Comparison of ENCODE assay signal across 9 mouse cellular contexts in genomic region chr1:68046551-68046970, GRCm38 (mm10).
A peak's percentile ranks its signal among the peaks of the same experiment; 100 is the strongest.
DNase-seq lines count a peak whose midpoint lies in the region; ATAC-seq and TF ChIP-seq lines count a peak whose summit lies in the region.
"Had no signal": no experiment of that assay in that cellular context is flagged by ENCODE, and none has a peak within 500 bp of the region (broad histone marks: within the 10 kb centered on the region; RNA-seq: fewer than 3 reads in every experiment).

No protein-coding gene starts in this region.

- H3K27ac ChIP-seq in kidney, embryonic 16.5 days (ENCODE audit: low read length): no peak overlapping the region
- peak overlapping the region; percentile 57 for H3K27ac ChIP-seq in embryonic facial prominence, embryonic 10.5 days (replicated peaks)
- no peak overlapping the region for H3K27ac ChIP-seq in intestine, embryonic 15.5 days
- no peak overlapping the region for H3K27ac ChIP-seq in midbrain, postnatal 0 days (ENCODE audit: low read depth, low read length)

- H3K36me3 ChIP-seq in kidney, embryonic 16.5 days (ENCODE audit: insufficient read depth, low read length): no peaks in the 10 kb centered on the region
- H3K36me3 ChIP-seq in embryonic facial prominence, embryonic 10.5 days (replicated peaks): no peaks in the 10 kb centered on the region
- no peaks in the 10 kb centered on the region for H3K36me3 ChIP-seq in intestine, embryonic 15.5 days
- H3K36me3 ChIP-seq in midbrain, postnatal 0 days (ENCODE audit: insufficient read depth, low read length): no peaks in the 10 kb centered on the region

- no peaks in the 10 kb centered on the region for H3K27me3 ChIP-seq in kidney, embryonic 16.5 days (ENCODE audit: insufficient read depth, low read length)
- no peaks in the 10 kb centered on the region for H3K27me3 ChIP-seq in embryonic facial prominence, embryonic 10.5 days (replicated peaks; ENCODE audit: low read depth, poor library complexity, severe bottlenecking)
- H3K27me3 ChIP-seq in intestine, embryonic 15.5 days (replicated peaks): no peaks in the 10 kb centered on the region
- H3K27me3 ChIP-seq in midbrain, postnatal 0 days (ENCODE audit: insufficient read depth, low read length): no peaks in the 10 kb centered on the region
- H3K27me3 ChIP-seq: Patski had no signal

- DNase-seq in kidney, adult 11 months: no peak
- DNase-seq in embryonic facial prominence, embryonic 10.5 days (ENCODE audit: low spot score): peak; percentile 59
- peak; percentile 88 for DNase-seq in midbrain, postnatal 0 days (ENCODE audit: low spot score)
- no peak for DNase-seq in spleen, postnatal 4 days (ENCODE audit: low spot score in 2 of 2)
- no peak for DNase-seq in ovary, postnatal 36 days (ENCODE audit: low spot score)
- no peak for DNase-seq in spleen, postnatal 10 days (ENCODE audit: low spot score in 2 of 2)

- H3K4me1 ChIP-seq in kidney, embryonic 16.5 days (ENCODE audit: insufficient read depth, low read length): no peaks in the 10 kb centered on the region
- H3K4me1 ChIP-seq in embryonic facial prominence, embryonic 10.5 days: peaks cover 7% of the 10 kb centered on the region
- no peaks in the 10 kb centered on the region for H3K4me1 ChIP-seq in intestine, embryonic 15.5 days (replicated peaks)
- H3K4me1 ChIP-seq in midbrain, postnatal 0 days (ENCODE audit: insufficient read depth, low read length): no peaks in the 10 kb centered on the region

- H3K9me3 ChIP-seq in kidney, embryonic 16.5 days (ENCODE audit: low read length): no peaks in the 10 kb centered on the region
- H3K9me3 ChIP-seq in embryonic facial prominence, embryonic 10.5 days: no peaks in the 10 kb centered on the region
- H3K9me3 ChIP-seq in intestine, embryonic 15.5 days: no peaks in the 10 kb centered on the region
- no peaks in the 10 kb centered on the region for H3K9me3 ChIP-seq in midbrain, postnatal 0 days (ENCODE audit: low read length)

- peak; percentile 56 for TF ChIP-seq CTCF in midbrain, postnatal 0 days (IDR thresholded peaks at IDR 0.05)

- no peak overlapping the region for H3K9ac ChIP-seq in kidney, embryonic 16.5 days (replicated peaks; ENCODE audit: low read length)
- H3K9ac ChIP-seq in intestine, embryonic 15.5 days: no peak overlapping the region
- H3K9ac ChIP-seq in midbrain, postnatal 0 days (replicated peaks; ENCODE audit: low read length, poor library complexity, severe bottlenecking): 0 out of 2 replicates have a peak overlapping the region, but pooled peaks have one; percentile 33

- H3K4me3 ChIP-seq in kidney, embryonic 16.5 days (ENCODE audit: low read length): peak overlapping the region; percentile 28
- peak overlapping the region; percentile 50 for H3K4me3 ChIP-seq in embryonic facial prominence, embryonic 10.5 days
- peak overlapping the region; percentile 14; the same call in 1 of the 2 replicates for H3K4me3 ChIP-seq in intestine, embryonic 15.5 days (replicated peaks)
- peak overlapping the region; percentile 31 for H3K4me3 ChIP-seq in midbrain, postnatal 0 days (ENCODE audit: low read depth, low read length)

- ATAC-seq in kidney, embryonic 16.5 days (ENCODE audit: low FRiP score, low TSS enrichment): peak; percentile 59; the same call in 1 of the 2 replicates
- no peak for ATAC-seq in intestine, embryonic 15.5 days
- peak; percentile 76; the same call in 1 of the 2 replicates for ATAC-seq in midbrain, postnatal 0 days (ENCODE audit: low FRiP score)
- ATAC-seq: Patski had no signal

- peak overlapping the region; percentile 49 for H3K4me2 ChIP-seq in kidney, embryonic 16.5 days (replicated peaks; ENCODE audit: low read depth, low read length)
- peak overlapping the region; percentile 40 for H3K4me2 ChIP-seq in intestine, embryonic 15.5 days (replicated peaks)
- peak overlapping the region; percentile 43 for H3K4me2 ChIP-seq in midbrain, postnatal 0 days (ENCODE audit: low read depth, low read length, poor library complexity, severe bottlenecking)

- WGBS in kidney, embryonic 16.5 days: 9% methylated on average over 7 of the region's 7 CpGs
- WGBS in embryonic facial prominence, embryonic 10.5 days: 4% methylated on average over 7 of the region's 7 CpGs
- 10% methylated on average over 7 of the region's 7 CpGs for WGBS in intestine, embryonic 15.5 days
- WGBS in midbrain, postnatal 0 days: 3% methylated on average over 7 of the region's 7 CpGs

Comparison
In these comparisons a context has a peak if more than half of its experiments do, and no peak if none do; other contexts are left out.
1. DNase-seq: peak in embryonic facial prominence, embryonic 10.5 days (single experiment) and midbrain, postnatal 0 days (single experiment); none in kidney, adult 11 months (single experiment), spleen, postnatal 4 days (0 of 2), ovary, postnatal 36 days (single experiment) and spleen, postnatal 10 days (0 of 2).
2. Peak in every context shown above with its lines, with median percentiles within 50 percentile points of each other: H3K4me2 ChIP-seq and H3K4me3 ChIP-seq.